Mouse (Mus musculus) frontal cortex, postnatal 14 days (tissue): Measurements from ENCODE around the gene Ak2.

Experiments used
- DNase-seq, 2 experiments: peaks; one replicate each; pipeline ENCODE4 v3.0.0; 2022; ENCODE audit warnings: low spot score in 2 of 2

Gene Ak2

GRCm38 (mm10) chr4:129013151-129013864 is 21.6 kb downstream of the Ak2 start:
- DNase-seq, result no peak

DNA sequence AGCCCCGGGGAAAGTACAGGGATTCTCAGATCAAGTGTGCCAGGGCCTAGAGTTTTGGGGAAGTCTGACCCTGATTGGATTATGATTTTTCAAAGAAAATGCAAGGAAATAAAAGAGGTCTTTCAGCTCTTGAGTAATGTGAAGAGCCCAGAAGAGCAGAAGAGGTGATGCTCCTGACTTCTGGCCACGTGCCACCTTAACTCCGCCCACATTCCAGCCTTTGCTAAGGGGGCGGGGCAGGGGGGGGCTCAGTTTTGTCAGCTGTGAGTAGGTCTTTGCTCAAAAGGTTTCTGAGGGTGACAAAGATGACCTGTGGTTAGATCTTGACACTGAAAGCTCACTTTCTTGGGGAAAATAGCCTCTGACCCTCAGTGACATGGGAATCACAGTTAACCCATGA is 24.6 kb downstream of the Ak2 start:
- no peak for DNase-seq

- no peak for DNase-seq
Observed at GRCm38 (mm10) chr4:129017150-129017549, 25.4 kb downstream of the Ak2 start.

DNA sequence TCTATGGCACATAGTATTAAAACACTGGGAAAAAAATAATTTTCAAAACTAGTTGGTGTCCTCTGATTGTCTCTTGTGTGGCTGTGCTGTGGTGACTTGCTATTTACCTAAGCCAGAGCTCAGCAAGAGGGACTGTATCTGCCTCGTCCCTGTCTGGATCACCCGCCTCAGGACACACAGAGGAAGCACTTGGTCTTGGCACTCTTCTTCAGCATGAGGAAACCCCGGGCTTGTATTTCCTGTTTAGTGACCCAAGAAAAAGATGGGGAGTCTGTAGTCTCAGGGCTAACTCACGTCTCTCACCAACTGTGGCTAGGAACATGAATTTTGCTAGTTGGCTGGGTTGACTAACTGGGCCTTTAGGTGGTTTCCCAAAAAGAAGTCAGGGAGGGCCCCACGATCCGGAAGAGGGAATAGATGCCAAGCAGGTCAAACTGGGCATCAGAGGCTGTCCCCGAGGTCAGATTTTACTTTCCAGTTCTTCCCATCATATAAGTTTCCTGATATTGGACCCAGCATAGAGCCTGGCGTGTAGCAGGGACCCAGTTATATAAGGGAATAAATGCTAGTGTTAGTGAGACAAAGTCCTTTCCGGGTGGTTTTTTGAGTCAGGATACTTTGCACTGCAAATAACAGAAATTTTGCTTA is 27.2 kb downstream of the Ak2 start:
- no peak for DNase-seq

DNA sequence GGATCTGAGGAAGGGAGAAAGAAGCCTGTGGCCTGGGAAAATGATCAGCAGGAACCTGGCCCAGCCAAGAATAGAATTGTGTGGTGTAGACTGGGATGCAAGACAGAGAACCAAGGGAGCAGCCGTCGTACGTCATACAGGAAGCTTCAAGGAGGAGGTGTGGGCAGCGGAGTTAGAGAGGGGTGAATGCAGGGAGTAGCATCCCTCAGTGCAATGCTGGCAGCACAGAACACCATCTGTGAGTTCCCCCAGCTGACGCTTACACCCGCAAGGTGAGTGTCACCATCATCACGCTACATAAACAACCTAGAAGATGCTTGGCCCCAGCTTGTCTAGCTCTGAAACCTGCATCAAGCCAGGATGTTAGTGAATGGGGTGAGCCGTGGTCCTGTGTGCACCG is 28.0 kb downstream of the Ak2 start:
- no peak for DNase-seq

DNA sequence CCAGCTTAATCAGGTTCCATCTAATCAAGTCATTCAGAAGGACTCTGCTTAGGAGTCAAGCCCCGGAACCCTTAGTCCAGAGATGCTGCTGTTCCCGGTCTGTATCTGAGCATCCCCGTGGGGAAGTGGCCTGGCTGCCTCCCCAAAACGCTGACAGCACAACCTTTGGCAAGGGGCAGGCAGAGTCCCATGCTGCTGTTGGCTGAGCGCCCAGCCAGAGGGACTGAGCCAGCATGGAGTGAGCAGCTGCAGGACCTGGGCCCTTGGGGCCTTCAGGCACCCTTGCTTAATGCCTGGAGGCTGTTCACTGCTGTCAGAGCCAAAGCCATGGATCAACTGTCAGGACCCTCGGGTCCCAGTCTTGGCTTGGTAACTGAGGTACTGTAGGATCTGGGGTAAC is 28.7 kb downstream of the Ak2 start:
- peak; percentile 63 to 68 for DNase-seq

DNA sequence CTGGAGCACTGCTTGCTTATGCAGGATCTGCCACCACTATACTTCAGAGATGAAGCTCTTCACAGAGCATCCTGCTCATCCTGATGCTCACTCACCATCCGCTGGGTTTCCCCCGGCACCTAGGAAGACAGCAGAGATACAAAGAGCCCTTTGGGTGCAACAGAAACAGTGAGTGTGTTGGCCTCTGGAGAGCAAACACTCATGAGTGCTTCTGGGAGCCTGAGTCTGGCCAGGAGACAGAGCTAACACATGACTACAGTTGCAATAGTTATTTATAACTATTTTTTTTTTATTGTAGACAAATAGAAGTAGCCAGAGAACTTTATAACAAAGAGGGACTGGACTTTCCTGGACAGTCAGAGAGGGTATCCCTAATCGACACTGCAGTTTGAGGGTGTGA is 29.7 kb downstream of the Ak2 start:
- DNase-seq, result no peak

- DNase-seq, result no peak
Observed at GRCm38 (mm10) chr4:129021886-129022285, 30.1 kb downstream of the Ak2 start.

- DNase-seq, result no peak
Observed at GRCm38 (mm10) chr4:129023884-129024283, 32.1 kb downstream of the Ak2 start.

GRCm38 (mm10) chr4:129024775-129025174 is 33.0 kb downstream of the Ak2 start:
- no peak for DNase-seq

GRCm38 (mm10) chr4:129025707-129026106 is 33.9 kb downstream of the Ak2 start:
- no peak for DNase-seq

GRCm38 (mm10) chr4:129030746-129031145 is 39.0 kb downstream of the Ak2 start:
- no peak for DNase-seq

GRCm38 (mm10) chr4:129031408-129031965 is 39.7 kb downstream of the Ak2 start:
- no peak for DNase-seq

DNA sequence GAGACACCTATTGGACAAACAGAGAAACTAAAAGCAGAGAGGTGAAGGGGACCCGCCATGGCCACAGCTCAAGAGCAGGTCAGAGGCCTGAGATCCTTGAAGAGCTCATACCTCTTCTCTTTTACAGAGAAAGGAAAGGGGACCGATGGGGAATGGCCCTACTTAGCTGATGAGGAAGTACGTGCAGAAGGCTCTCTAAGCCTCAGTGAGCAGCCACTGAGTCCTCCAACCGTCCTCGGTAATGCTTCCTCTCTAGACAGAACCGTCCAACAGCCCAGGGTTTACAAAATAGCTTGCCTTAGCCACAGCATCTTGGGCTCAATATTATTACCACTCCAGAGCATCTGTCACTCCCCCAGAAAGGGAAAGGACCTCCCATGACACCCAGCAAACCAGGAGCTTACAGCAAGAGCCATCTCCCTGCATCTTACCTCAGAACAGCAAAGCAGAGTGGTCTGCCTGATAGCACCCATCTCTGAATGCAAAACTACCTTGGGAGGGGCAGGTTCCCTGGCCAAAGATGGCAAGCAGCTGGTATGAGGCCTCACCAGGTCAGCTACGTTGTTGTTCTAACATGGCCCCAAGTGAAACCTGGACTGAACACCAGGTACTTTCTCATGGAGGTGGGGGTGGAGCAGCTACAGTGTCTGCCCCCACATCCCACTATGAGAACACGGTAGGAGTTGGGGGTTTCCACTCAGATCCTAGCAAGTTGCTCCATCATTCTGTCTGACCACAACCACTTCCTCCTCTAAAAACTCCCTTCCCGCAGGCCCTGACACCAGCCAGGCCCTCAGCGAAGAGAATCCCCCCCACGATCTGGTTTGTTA is 40.6 kb downstream of the Ak2 start:
- DNase-seq, result no peak

- peak in 1 of 2 experiments; percentile 28 for DNase-seq
Observed at GRCm38 (mm10) chr4:129032963-129033951, 41.5 kb downstream of the Ak2 start.

DNA sequence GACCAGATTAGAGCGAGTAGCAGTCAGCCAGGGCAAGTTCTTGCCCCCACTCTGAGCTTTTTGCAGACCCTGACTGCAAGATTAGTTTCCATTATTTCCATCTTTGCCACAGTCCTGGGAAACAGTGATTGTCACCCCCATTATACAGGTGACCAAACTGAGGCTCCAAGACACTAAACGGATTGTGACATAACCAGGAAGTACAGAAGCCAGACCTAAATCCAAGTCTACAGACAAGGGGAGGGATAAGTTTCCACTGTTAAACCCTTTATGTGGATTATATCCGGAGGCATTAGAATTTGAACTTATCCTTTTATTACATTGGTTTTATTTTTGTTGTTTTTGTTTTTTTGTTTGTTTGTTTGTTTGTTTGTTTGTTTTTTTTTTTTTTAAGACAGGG is 42.5 kb downstream of the Ak2 start:
- DNase-seq, result no peak

- no peak for DNase-seq
Observed at GRCm38 (mm10) chr4:129034706-129035660, 43.2 kb downstream of the Ak2 start.

- no peak for DNase-seq
Observed at GRCm38 (mm10) chr4:129035851-129036445, 44.2 kb downstream of the Ak2 start.

GRCm38 (mm10) chr4:129047721-129048421 is 56.1 kb downstream of the Ak2 start:
- DNase-seq, result no peak
